Mouse (Mus musculus) brain, embryonic 14.5 days (tissue): Measurements from ENCODE around the gene Dysf.

ENCODE experiments used
- CTCF ChIP-seq: fragments of 200-500 bp; IDR thresholded peaks from 2 replicates; pipeline ENCODE4 v1.5.1; 2012; ENCODE audit warnings: inconsistent platforms, mild to moderate bottlenecking, moderate library complexity, borderline replicate concordance; ENCODE audit not compliant: insufficient read depth, insufficient read length; ENCODE audit errors: extremely low read depth
- POLR2A ChIP-seq: fragments of 200-500 bp; IDR thresholded peaks from 2 replicates; pipeline ENCODE4 v1.6.1; 2012; ENCODE audit warnings: mild to moderate bottlenecking, inconsistent platforms, borderline replicate concordance; ENCODE audit not compliant: poor library complexity, insufficient read depth, insufficient read length, severe bottlenecking; ENCODE audit errors: extremely low read depth

GRCm38 (mm10) chr6:84028791-84029190 is 20.4 kb downstream of the Dysf start:
- TF ChIP-seq CTCF (no peak), POLR2A (no peak)
